Mouse (Mus musculus) E14TG2a.4 (cell line): ENCODE data around the gene Tmem106a.
A peak's percentile ranks its signal among the peaks of the same experiment; 100 is the strongest.
"Not testable (repeated sequence)": the region's sequence is repeated elsewhere in the genome, so short reads cannot be mapped to it uniquely, and the experiment has no call there.

Experiments
- H3K27me3 ChIP-seq: 2 replicates; pipeline ENCODE4 v1.6.1; 2014; ENCODE audit warnings: low read length, control low read depth; ENCODE audit not compliant: insufficient read depth
- H3K36me3 ChIP-seq: 2 replicates; pipeline ENCODE4 v1.6.1; 2014; ENCODE audit warnings: low read length, control low read depth; ENCODE audit not compliant: insufficient read depth
- H3K4me1 ChIP-seq: replicated peaks from 2 replicates; pipeline ENCODE4 v1.6.1; 2014; ENCODE audit warnings: low read depth, low read length, control low read depth
- H3K4me3 ChIP-seq: replicated peaks from 2 replicates; pipeline ENCODE4 v1.5.1; 2014; ENCODE audit warnings: mild to moderate bottlenecking, low read length
- H3K9me3 ChIP-seq: 2 replicates; pipeline ENCODE4 v1.6.1; 2014; ENCODE audit warnings: low read length, control low read depth
- CTCF ChIP-seq: conservative IDR thresholded peaks from 2 replicates; pipeline ENCODE4 v1.5.1; 2014; ENCODE audit warnings: low read length
- NANOG ChIP-seq: IDR thresholded peaks from 2 replicates; pipeline ENCODE4 v1.6.1; 2014; ENCODE audit warnings: borderline replicate concordance, low read length, mixed read lengths
- POU5F1 ChIP-seq: IDR thresholded peaks from 2 replicates; pipeline ENCODE4 v1.6.1; 2014; ENCODE audit warnings: low read length, borderline replicate concordance

The Tmem106a gene

GRCm38 (mm10) chr11:101626649-101626994 lies 44.6 kb downstream of the Tmem106a start:
- H3K4me1 ChIP-seq, result peaks cover 31% of the 10 kb centered on the region
- H3K9me3 ChIP-seq, result peaks cover 36% of the 10 kb centered on the region
- TF ChIP-seq CTCF, result no peak
- TF ChIP-seq NANOG, result no peak
- no peak for TF ChIP-seq POU5F1
- H3K36me3 ChIP-seq, result peaks cover 26% of the 10 kb centered on the region
- peak overlapping the region; percentile 53 for H3K4me3 ChIP-seq
- no peaks in the 10 kb centered on the region for H3K27me3 ChIP-seq

GRCm38 (mm10) chr11:101626995-101627856 lies 45.2 kb downstream of the Tmem106a start, which contains the start of gene Rdm1:
Gene Rdm1 (plus strand): TSS chr11:101627195.
- no peaks in the 10 kb centered on the region for H3K27me3 ChIP-seq
- H3K36me3 ChIP-seq, result peaks cover 32% of the 10 kb centered on the region
- peak within 1 kb of the TSS; percentile 82 for H3K4me3 ChIP-seq
- no peak for TF ChIP-seq CTCF
- peaks cover 36% of the 10 kb centered on the region for H3K4me1 ChIP-seq
- peaks cover 30% of the 10 kb centered on the region for H3K9me3 ChIP-seq

DNA sequence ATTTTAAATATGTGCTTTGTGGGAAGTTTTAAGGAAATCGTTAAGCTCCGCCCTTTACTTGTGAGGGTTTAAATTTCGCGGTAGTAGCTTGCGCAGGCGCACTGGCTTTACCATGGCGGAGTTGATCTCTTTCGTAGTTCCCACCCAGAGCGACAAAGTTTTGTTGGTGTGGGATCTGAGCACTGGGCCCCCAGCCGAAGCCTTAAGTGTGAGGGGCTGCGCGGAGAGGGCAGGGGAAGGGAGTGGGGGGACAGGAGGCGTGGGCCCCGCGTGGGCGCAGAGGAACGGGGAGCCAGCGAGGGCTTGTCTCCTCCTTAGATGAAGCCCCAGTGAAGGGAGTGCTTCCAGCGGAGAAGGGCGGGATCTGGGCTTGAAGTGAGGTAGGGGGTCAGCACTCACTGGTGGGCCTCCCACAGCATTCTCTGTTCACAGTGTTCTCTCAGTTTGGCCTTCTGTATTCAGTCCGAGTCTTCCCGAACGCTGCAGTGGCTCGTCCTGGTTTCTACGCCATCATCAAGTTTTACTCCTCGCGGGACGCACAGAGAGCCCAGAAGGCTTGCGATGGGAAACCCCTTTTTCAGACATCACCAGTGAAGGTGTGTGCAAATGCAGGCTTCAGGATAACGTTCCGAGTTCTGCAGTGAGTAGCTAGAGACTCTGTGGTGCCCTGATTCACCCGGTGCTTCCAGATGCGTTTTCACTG lies 46.0 kb downstream of the Tmem106a start:
- Histone ChIP-seq H3K36me3 (peaks cover 40% of the 10 kb centered on the region), H3K9me3 (peaks cover 22% of the 10 kb centered on the region), H3K4me1 (peaks cover 39% of the 10 kb centered on the region), H3K4me3 (peak overlapping the region; percentile 82), H3K27me3 (no peaks in the 10 kb centered on the region)
- TF ChIP-seq CTCF, result no peak
- TF ChIP-seq NANOG, result no peak
- no peak for TF ChIP-seq POU5F1

GRCm38 (mm10) chr11:101628733-101629417 lies 46.8 kb downstream of the Tmem106a start:
- Histone ChIP-seq H3K4me3 (peak overlapping the region; percentile 82), H3K4me1 (peaks cover 39% of the 10 kb centered on the region), H3K36me3 (peaks cover 49% of the 10 kb centered on the region), H3K9me3 (peaks cover 14% of the 10 kb centered on the region)
- not testable (repeated sequence) for H3K27me3 ChIP-seq

- no peaks in the 10 kb centered on the region for H3K9me3 ChIP-seq
- TF ChIP-seq POU5F1, result no peak
- no peak for TF ChIP-seq NANOG
- no peak for TF ChIP-seq CTCF
Measured at GRCm38 (mm10) chr11:101635660-101636059, 53.6 kb downstream of the Tmem106a start.

DNA sequence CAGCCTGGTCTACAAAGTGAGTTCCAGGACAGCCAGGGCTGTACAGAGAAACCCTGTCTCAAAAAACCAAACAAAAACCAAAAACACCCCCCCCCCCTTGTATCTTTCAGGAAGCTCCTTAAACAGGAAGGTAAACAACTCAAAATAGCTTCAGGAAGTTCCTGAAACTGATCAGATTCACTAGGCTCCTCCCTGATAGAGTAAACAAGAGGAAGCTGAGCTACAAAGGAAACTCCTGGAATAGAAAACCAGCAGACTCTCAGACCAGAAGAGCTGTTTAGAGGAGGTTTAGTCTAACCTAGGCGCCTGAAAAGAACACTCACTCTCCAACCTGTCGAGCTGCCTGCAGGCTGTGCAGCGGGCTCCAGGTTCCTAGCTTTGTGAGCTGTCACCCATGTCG lies 57.7 kb downstream of the Tmem106a start:
- TF ChIP-seq NANOG, result no peak
- no peak for TF ChIP-seq POU5F1
- no peak for TF ChIP-seq CTCF
- peaks cover 29% of the 10 kb centered on the region for H3K4me1 ChIP-seq
- no peaks in the 10 kb centered on the region for H3K9me3 ChIP-seq
- H3K4me3 ChIP-seq, result 0 out of 2 replicates have a peak overlapping the region, but pooled peaks have one; percentile 7
- no peaks in the 10 kb centered on the region for H3K27me3 ChIP-seq
- H3K36me3 ChIP-seq, result peaks cover 19% of the 10 kb centered on the region

More at GRCm38 (mm10) chr11:101635660-101636059, 53.6 kb downstream of the Tmem106a start:
- Histone ChIP-seq H3K36me3 (peaks cover 60% of the 10 kb centered on the region), H3K4me3 (no peak overlapping the region), H3K4me1 (peaks cover 36% of the 10 kb centered on the region), H3K27me3 (no peaks in the 10 kb centered on the region)

- Histone ChIP-seq H3K4me1 (peaks cover 18% of the 10 kb centered on the region), H3K4me3 (peak overlapping the region; percentile 71)
- not testable (repeated sequence) for H3K36me3 ChIP-seq, H3K27me3 ChIP-seq, H3K9me3 ChIP-seq
Measured at GRCm38 (mm10) chr11:101640857-101641709, 59.0 kb downstream of the Tmem106a start.
